Mouse (Mus musculus) frontal cortex, postnatal 36 days (tissue): ENCODE measurements around the gene Coq9.

Experiments
- DNase-seq, 2 experiments: peaks; one replicate each; pipeline ENCODE4 v3.0.0; 2022; ENCODE audit warnings: low spot score in 2 of 2

Gene Coq9

DNA sequence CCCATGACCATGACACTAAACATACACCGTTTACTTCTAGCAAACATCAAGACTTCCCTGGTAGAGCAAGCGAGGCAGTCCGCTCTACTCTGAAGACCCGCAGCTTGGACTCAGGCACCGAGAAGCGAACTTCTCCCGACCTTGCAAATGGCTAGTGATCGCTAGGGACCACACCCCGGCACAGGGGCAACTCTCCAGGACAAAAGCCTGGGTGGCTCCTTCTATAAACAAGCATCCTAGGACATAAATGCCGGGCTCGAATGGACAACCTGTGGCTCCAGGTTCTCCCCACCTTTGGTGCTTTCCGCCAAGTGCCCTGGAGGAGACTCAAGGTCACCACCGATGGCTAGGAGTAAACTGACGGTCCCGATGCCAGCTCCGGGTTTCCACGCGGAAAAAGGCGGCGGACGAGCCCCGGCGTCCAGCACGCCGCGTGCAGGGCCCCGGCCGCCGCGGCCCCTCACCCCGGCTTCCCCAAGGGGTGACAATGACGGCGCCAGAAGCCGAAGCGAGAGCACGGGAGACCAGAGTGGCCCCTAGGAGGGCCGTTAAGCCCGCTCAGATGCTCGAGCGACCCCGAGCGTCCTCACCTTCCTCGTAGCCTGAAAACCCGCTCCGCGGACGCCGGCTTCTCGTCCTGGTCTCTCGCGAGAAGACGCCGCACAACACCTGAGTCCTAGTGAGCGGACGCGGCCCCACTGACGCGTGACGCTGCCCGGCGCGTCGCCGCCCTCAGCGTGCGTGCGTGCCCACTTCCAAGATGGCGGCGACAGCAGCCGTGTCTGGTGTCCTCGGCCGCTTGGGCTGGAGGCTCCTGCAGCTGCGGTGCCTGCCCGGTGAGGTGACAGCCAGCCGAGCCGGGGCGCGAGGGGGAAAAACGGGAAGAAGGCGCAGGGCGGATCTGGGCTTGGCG lies at the start of gene Coq9, which contains the start of gene Ciapin1:
Coq9 (plus strand) TSS at position 660 of the 913 bp plus-strand sequence.
Ciapin1 (minus strand) TSS at position 697 of the 913 bp plus-strand sequence.
- peak; percentile 90 to 95 for DNase-seq

DNA sequence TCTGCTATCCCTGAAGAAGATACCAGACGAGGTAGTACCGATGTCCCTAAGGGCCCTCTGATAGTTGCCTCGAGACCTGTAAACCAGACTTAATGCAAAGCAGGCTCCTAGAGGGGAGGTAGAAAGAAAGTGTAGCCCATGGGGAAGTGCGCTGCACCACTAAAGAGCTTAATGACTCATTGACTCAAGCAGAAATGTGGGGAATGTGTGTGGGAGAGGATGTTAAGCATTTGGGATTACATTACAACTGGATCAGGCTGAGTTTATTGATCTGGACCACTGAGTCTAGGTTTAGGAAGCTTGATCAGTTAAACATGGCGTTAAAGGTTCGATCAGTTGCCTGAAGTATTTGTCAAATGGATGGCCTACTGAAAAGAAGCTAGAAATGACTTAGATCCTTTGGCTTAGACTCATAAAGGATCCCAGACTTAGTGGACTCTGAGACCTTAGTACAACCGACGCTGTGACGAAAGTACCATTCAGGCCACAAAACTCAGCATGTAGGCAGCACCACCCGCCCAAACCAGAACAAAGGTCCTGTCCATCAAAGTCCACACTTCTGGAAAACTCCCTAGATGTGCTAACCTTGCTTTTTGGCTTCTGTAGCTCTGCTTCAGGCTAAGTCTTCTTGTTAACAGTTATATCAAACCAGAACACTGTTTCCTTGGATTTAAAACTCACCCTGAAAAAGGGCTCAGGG lies 48.7 kb upstream of the Coq9 start:
- no peak for DNase-seq

GRCm38 (mm10) chr8:94794368-94794767 lies 43.8 kb upstream of the Coq9 start:
- no peak for DNase-seq

- no peak for DNase-seq
These were observed 43.3 kb upstream of the Coq9 start for GRCm38 (mm10) chr8:94794782-94795181.

GRCm38 (mm10) chr8:94800278-94800968 lies 37.7 kb upstream of the Coq9 start:
- peak; percentile 72 for DNase-seq

DNA sequence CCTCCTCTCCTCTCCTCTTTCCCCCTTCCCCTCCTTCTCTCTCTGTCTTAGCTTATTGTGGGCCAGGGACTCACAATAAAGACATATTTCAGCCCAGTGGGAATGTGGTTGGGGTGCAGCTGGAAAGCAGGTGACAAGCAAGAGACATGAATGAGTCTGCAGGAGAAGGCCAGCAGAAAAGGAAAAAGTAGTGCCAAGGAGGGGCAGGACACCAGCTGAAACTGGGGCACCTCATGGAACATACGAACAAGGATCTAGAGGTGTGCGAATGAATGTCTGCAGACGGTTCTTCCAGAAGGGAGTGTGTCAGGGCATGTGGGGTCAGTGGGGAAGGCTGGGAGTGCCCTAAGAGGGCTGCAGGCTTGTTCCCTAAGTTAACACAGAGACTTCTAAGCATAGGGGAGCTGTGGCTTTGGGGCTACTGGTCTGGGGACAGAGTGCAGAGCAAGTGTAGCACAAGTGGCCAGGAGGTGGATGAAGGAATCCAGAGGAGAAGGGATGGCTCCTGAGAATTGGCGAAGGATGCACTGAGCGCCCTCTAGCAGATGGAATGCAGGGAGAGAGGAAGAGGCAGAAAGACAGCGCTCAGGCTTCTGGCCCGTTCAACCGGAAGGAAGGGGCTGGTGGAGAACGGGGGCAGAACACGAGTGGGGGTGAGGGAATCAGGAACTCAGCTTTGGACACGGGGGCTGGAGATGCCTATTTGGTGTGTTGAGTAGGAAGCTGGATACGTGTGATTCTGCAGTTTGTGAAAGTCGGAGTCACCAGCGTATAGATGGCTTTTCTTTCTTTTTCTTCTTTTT lies 36.6 kb upstream of the Coq9 start:
- peak; percentile 75 to 77 for DNase-seq

DNA sequence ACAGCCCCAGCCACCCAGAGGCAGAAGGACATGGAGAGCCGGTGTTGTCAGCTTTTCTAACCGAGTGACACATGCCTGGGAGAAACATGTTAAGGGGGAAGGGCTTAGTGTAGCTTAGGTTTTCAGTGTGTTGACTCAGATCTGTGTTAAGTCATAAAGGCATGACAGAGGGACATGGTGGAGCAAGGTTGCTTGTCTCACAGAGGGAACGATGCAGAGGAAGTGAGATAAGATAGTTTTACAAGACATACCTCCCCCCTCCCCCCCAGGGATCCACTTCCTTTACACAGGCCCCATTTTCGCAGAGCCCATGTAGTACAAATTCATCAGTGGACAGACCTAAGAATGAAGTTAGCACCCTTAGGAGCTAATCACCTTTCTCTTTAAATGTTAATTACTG lies 35.7 kb upstream of the Coq9 start:
- DNase-seq: no peak

- peak; percentile 56 to 68 for DNase-seq
These were observed 34.6 kb upstream of the Coq9 start for GRCm38 (mm10) chr8:94803551-94803950.

DNA sequence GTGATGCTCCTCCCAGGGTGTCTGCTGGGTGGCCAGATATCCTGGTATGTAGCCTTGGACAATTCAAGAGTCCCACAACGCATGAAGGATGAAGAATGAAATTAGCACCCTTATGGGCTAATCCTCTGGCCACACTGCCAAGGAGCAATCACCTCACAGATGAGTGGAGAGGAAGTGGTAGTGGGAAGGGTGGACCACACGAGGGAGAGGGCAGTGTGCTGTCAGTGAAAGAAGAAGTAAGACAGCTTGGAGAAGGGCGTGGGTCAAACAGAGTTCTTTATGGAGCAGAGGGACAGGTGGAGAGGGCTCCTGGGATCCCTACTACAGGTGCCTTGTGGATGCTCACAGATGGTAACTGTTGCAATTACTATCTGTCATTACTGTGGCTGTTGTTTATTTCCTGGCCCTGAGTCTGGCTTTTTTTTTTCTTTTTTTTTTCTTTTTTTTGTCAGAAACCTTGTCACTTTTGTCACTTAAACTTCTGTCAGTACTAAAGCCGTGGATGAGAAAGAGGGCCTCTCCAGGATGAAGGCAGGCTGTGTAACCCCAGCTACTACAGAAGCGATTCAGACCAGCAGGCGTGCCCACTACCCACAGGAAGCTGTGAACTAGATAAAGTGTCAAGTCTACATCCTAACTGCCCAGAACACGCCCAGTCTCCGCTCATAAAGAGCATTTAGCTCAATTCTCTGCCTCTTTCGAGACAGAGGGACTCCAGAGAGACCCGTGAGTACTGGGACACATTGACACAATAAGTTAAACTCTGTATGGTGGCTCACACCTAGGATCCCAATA lies 33.4 kb upstream of the Coq9 start:
- no peak for DNase-seq

DNA sequence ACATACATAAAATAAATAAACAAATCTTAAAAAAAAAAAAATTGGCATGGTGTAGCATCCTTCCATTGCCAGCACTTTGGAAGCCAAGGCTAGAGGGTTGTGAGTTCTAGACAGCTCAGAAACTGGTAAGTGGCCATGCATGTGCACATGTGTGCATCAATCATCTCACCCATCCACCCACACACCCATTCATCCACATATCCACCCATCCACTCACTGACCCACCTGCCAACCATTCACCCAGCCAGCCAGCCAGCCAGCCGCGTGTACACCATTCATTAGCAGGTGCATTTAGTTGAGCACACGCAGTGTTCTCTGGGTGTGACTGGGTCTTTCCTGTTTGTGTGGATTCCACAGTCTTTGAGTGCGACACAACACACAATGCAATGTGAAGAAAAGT lies 32.3 kb upstream of the Coq9 start:
- no peak for DNase-seq

DNA sequence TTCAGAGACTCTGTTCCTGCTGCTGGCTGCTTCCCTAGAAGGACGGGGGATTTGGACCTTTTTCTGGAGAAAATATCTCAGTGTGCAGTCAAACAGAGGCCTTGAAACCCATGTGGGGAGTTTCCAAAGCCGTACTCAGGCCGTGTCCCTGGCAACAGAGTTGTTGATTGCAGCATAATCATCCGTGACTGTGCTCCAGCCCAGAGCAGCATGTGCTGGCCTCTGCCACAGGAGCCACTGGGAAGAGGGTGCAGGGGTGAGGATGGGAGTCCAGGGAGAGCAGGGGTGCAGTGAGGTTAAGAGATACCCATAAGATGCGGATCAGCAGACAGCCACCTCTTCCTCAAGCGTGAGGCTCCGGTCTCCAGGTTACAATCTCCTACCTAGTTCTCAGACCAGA lies 30.6 kb upstream of the Coq9 start:
- no peak for DNase-seq

- DNase-seq: no peak
These were observed 29.7 kb upstream of the Coq9 start for GRCm38 (mm10) chr8:94808372-94808771.

- no peak for DNase-seq
These were observed 28.0 kb upstream of the Coq9 start, which contains the start of gene Ccl17 for GRCm38 (mm10) chr8:94810153-94810552. Gene Ccl17 (plus strand): TSS chr8:94810453.

- no peak for DNase-seq
These were observed 27.3 kb upstream of the Coq9 start for GRCm38 (mm10) chr8:94810855-94811254.

GRCm38 (mm10) chr8:94811654-94812053 lies 26.5 kb upstream of the Coq9 start:
- DNase-seq: no peak

DNA sequence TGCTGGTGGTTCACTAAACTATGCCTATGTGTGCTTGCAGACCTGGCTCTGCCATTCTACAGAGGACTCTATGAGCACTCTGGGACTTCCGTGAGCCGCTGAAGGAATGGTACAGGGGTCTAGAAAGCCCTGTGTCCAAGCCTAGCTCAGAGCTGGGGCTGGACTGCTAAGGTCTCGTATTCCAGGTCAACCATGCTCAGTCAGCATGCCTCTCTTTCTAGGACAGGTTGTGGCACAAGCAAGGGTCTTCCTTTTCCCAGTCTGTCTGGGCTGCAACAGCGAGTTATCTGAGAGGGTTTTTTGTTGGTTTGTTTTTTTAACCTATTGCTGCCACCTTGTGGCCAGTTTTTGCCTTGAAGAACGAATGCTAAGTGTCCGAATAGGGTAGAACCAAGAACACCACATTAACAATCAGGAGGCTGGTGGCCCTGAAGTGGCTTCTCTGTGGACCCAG lies 25.4 kb upstream of the Coq9 start:
- peak; percentile 89 to 98 for DNase-seq

DNA sequence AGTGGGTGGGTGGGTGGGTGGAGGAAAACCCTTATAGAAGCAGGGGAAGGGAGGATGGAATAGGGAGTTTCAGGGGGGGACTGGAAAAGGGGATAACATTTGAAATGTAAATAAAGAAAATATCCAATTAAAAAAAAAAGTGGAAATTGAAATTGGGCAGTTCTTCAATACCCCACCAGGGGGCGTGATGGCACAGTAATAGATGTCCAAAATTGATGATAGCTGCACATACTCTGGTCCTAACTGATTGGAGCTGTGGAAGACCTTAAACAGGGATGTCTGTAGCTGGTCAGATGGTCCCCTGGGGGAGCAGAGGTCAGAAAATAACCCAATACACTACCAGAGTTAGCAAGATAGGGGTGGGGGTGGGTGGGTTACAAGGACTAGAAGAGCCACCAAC lies 23.6 kb upstream of the Coq9 start:
- DNase-seq: no peak

DNA sequence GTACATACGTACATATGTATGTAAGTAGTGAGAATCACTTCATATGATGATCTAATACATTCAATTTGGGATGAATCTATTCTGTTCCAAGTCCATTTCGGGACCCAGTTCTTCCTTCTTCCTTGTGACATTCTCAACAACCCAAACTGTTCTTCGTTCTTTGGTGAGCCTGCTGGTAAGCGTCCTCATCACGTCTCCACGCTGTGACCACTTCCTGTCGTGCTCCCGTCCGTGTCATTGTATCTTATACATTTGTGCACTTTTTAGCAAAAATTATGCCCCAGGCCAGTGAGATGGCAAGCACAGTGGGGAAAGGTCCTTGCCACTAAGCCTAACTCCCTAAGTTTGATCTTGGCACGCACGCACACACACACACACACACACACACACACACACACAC lies 20.2 kb upstream of the Coq9 start:
- no peak for DNase-seq

GRCm38 (mm10) chr8:94819671-94820179 lies 18.4 kb upstream of the Coq9 start:
- no peak for DNase-seq

- no peak for DNase-seq
These were observed 17.6 kb upstream of the Coq9 start for GRCm38 (mm10) chr8:94820553-94820952.
